1 mouse cellular context compared by ENCODE assay signal in the genomic region with DNA sequence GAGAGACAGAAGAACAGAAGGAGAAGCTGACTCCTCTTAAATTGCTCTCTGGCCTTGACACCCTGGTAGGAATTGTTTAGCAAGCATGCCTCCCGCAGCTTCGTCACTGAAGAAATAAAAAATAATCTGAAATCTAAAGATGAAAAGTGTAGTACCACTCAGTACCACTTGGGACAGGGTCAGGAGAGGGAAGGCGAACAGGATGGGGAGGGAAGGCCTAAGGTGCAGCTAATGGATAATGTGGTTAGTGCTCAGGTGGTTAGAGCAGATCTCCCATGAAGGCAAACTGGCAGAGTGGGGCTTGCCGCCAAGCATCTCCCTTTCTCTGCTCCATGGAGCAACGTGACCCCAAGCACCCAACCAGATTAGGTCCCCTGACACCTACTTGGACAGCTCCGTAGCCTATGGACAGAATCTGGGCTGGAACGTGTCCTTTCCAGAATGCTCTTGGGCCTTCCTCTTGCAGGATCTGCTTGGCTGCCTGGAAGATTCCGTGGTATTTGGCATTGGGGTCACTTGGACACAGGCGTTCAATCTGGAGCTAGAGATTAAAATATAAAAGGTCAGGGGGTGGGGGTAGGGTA.
TF ChIP-seq lines count a peak whose summit lies in the region.

No protein-coding gene starts in this region.

TF ChIP-seq in CH12.LX, 34 proteins besides CTCF, POLR2A, EP300 and RAD21:
- TF ChIP-seq SMC3 (IDR thresholded peaks at IDR 0.05; ENCODE audit: low read depth, low read length) (peak; percentile 16; the same call in 1 of the 2 replicates), NELFE (IDR thresholded peaks at IDR 0.05; ENCODE audit: low read depth, low read length) (0 out of 2 replicates have a peak, but pooled peaks have one; percentile 27), USF2 (conservative IDR thresholded peaks at IDR 0.05; ENCODE audit: low read depth, low read length) (no peak)
